17 mouse cellular contexts compared by ENCODE assay signal in the genomic region with DNA sequence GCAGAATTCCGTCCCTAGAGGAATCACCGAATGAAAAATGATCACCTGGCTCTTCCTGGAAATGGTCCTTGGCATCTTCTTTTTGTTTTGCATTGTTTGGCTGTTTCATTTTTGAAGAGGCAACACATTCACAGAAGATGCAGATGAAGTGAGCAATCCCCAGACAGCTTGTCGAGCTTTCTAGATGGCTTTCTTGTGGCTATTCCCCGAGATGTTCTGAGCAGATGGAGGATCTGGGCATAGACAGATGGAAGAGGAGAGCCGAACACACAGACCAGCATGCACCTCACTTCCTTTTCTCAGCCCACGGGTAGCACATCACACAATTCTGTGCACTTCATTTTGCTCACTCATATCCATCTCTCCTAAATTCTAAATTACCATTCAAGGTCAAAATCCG.
DNase-seq lines count a peak whose midpoint lies in the region; ATAC-seq and TF ChIP-seq lines count a peak whose summit lies in the region.
"Had no signal": no experiment of that assay in that cellular context is flagged by ENCODE, and none has a peak within 500 bp of the region (broad histone marks: within the 10 kb centered on the region; RNA-seq: fewer than 3 reads in every experiment).

No protein-coding gene starts in this region.

- no peak for TF ChIP-seq CTCF in forebrain, postnatal 0 days (IDR thresholded peaks at IDR 0.05; ENCODE audit: low read depth)

- H3K4me3 ChIP-seq in forebrain, postnatal 0 days (ENCODE audit: low read depth, low read length) = no peak overlapping the region
- no peak overlapping the region for H3K4me3 ChIP-seq in forebrain, embryonic 16.5 days (replicated peaks; ENCODE audit: low read length)
- H3K4me3 ChIP-seq: embryonic facial prominence, embryonic 10.5 days; forebrain, embryonic 13.5 days; gastrocnemius, adult 2 months; heart, embryonic 12.5 days; hindbrain, embryonic 10.5 days had no signal

- H3K9ac ChIP-seq in forebrain, postnatal 0 days = no peak overlapping the region
- no peak overlapping the region for H3K9ac ChIP-seq in forebrain, embryonic 16.5 days (replicated peaks; ENCODE audit: low read depth, low read length)
- H3K9ac ChIP-seq: forebrain, embryonic 13.5 days; heart, embryonic 12.5 days; hindbrain, embryonic 14.5 days had no signal

- H3K27ac ChIP-seq in forebrain, postnatal 0 days (ENCODE audit: low read depth, low read length) = no peak overlapping the region
- H3K27ac ChIP-seq in forebrain, embryonic 16.5 days (ENCODE audit: low read length) = no peak overlapping the region
- H3K27ac ChIP-seq: embryonic facial prominence, embryonic 10.5 days; forebrain, embryonic 13.5 days; gastrocnemius, adult 2 months; hindbrain, embryonic 10.5 days; hindbrain, embryonic 14.5 days had no signal

- no peaks in the 10 kb centered on the region for H3K36me3 ChIP-seq in forebrain, postnatal 0 days (ENCODE audit: insufficient read depth)
- no peaks in the 10 kb centered on the region for H3K36me3 ChIP-seq in forebrain, embryonic 16.5 days (ENCODE audit: control insufficient read depth, insufficient read depth)
- H3K36me3 ChIP-seq: embryonic facial prominence, embryonic 10.5 days; heart, embryonic 12.5 days; hindbrain, embryonic 10.5 days had no signal

- WGBS in forebrain, postnatal 0 days = 75% methylated on average over 7 of the region's 7 CpGs
- WGBS in forebrain, embryonic 16.5 days = 80% methylated on average over 7 of the region's 7 CpGs

- peak; percentile 28 for DNase-seq in forebrain, postnatal 0 days
- DNase-seq in layer of hippocampus, adult 9-11 months = peak; percentile 9
- no peak for DNase-seq in layer of hippocampus, adult 9-10 months (ENCODE audit: low spot score)
- DNase-seq in right cerebral cortex, adult 2 months (ENCODE audit: low spot score in 2 of 2) = peak; percentile 24 to 31
- DNase-seq in right cerebral cortex, postnatal 25 days = no peak
- DNase-seq in urinary bladder, postnatal 14 days (ENCODE audit: low spot score) = no peak
- DNase-seq: adrenal gland, postnatal 10 days; cerebellum, adult 11-12 months; cerebellum, adult 9-10 months; gastrocnemius, adult 2 months; gastrocnemius, postnatal 25 days had no signal

- no peaks in the 10 kb centered on the region for H3K4me1 ChIP-seq in forebrain, postnatal 0 days (ENCODE audit: insufficient read depth)
- no peaks in the 10 kb centered on the region for H3K4me1 ChIP-seq in forebrain, embryonic 16.5 days (replicated peaks; ENCODE audit: control insufficient read depth, insufficient read depth, low read length)
- H3K4me1 ChIP-seq: embryonic facial prominence, embryonic 10.5 days; forebrain, embryonic 13.5 days; heart, embryonic 12.5 days; hindbrain, embryonic 10.5 days had no signal

- H3K9me3 ChIP-seq in forebrain, postnatal 0 days (ENCODE audit: low read length) = no peaks in the 10 kb centered on the region
- H3K9me3 ChIP-seq in forebrain, embryonic 16.5 days (ENCODE audit: control insufficient read depth, low read length) = no peaks in the 10 kb centered on the region
- H3K9me3 ChIP-seq: embryonic facial prominence, embryonic 10.5 days; forebrain, embryonic 13.5 days; heart, embryonic 12.5 days; hindbrain, embryonic 10.5 days had no signal

- no peaks in the 10 kb centered on the region for H3K27me3 ChIP-seq in forebrain, postnatal 0 days (ENCODE audit: insufficient read depth, low read length)
- no peaks in the 10 kb centered on the region for H3K27me3 ChIP-seq in forebrain, embryonic 16.5 days (replicated peaks; ENCODE audit: control insufficient read depth, insufficient read depth, low read length)
- H3K27me3 ChIP-seq: forebrain, embryonic 13.5 days; heart, embryonic 12.5 days had no signal

- no peak for ATAC-seq in forebrain, postnatal 0 days
- no peak for ATAC-seq in forebrain, embryonic 16.5 days
- ATAC-seq: forebrain, embryonic 13.5 days had no signal

- no peak overlapping the region for H3K4me2 ChIP-seq in forebrain, postnatal 0 days (ENCODE audit: low read depth)
- no peak overlapping the region for H3K4me2 ChIP-seq in forebrain, embryonic 16.5 days (ENCODE audit: low read length)
- H3K4me2 ChIP-seq: forebrain, embryonic 13.5 days; heart, embryonic 12.5 days; hindbrain, embryonic 14.5 days had no signal

Comparison
In these comparisons a context has a peak if more than half of its experiments do, and no peak if none do; other contexts are left out.
1. DNase-seq: peak in forebrain, postnatal 0 days (single experiment), layer of hippocampus, adult 9-11 months (single experiment) and right cerebral cortex, adult 2 months (2 of 2); none in layer of hippocampus, adult 9-10 months (single experiment), right cerebral cortex, postnatal 25 days (single experiment) and urinary bladder, postnatal 14 days (single experiment).